Mouse (Mus musculus) forelimb bud, embryonic 11.5 days (tissue): ENCODE results near the gene Bricd5.
"Not testable (repeated sequence)": the region's sequence is repeated elsewhere in the genome, so short reads cannot be mapped to it uniquely, and the experiment has no call there.

Experiments
- DNase-seq: peaks from one replicate; pipeline ENCODE4 v3.0.0-alpha.2; 2012; ENCODE audit warnings: low read depth, low spot score

Bricd5 gene

DNA sequence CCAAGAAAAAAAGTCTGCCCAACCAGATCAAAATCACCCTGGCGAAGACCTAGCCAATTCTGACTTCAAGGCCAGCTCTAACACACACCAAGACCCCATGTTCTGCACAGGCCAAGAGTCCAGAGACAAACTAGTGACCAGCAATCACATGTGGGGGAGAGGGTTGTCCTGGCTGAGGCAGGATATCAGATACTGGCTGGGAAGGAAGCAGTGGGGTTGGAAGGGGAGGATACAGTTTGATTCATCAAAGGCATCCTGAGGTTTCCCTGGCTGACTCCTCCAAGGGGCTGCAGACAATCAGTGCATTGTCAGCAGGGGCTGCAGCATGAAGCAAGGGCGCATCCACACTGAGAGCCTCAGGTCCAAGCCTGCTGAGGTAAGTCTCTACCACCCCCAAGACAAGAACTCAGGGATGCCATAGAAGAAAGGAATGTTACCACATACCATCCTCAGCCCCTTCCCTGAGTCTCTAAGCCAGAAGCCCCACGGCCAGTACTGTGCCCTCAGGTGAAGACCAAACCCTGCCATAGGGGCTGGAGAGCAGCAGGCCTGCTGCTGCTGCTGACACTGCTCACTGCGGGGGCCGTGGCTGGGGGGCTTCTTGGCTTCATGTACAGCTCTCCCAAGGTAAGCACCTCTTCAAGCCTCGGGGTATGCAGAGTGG lies at the start of gene Bricd5:
Bricd5 (plus strand) TSS at position 273 of the 664 bp plus-strand sequence.
- no peak for DNase-seq

GRCm38 (mm10) chr17:24424489-24424888 lies 49.2 kb upstream of the Bricd5 start:
- no peak for DNase-seq

DNA sequence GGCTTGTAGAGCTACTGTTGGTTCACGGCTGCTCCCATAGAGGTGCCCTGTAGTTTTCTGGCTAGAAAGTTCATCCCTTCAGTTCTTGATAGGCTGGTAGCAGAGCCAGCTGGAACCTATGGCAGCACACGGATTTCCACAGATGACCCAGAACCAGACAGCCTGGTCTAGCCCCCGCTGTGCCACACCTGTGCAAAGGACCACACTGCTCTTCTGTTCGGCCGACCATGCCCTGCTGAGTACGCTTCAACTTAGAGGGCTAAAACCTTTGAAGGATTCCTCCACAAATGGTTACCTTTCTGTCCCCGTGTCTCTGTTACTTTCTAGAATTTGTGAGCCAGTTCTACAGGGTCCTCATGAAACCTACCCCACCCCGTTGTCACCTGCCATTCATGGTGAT lies 48.4 kb upstream of the Bricd5 start:
- not testable (repeated sequence) for DNase-seq

DNA sequence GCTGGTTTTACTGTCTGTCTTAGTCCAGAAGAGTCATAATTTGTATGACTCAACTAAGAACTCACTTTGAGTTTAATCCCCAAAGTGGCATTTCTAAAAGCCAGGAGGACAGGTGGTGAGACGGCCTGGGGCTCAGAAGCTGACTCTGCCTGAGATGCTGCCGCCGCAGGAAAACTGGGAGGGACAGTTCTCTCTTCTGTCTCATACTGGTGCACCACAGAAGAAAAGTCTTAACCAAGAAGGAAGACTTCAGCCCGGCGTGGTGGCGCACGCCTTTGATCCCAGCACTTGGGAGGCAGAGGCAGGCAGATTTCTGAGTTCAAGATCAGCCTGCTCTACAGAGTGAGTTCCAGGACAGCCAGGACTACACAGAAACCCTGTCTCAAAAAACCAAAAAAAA lies 47.8 kb upstream of the Bricd5 start:
- DNase-seq, result no peak

- DNase-seq, result peak; percentile 89
These were observed 47.1 kb upstream of the Bricd5 start, which contains the start of gene Eci1 for GRCm38 (mm10) chr17:24426471-24427169. TSS of gene Eci1 (plus strand) at chr17:24426641.

GRCm38 (mm10) chr17:24427170-24427557 lies 46.5 kb upstream of the Bricd5 start:
- peak; percentile 8 for DNase-seq

- no peak for DNase-seq
These were observed 44.3 kb upstream of the Bricd5 start for GRCm38 (mm10) chr17:24429201-24429983.

DNA sequence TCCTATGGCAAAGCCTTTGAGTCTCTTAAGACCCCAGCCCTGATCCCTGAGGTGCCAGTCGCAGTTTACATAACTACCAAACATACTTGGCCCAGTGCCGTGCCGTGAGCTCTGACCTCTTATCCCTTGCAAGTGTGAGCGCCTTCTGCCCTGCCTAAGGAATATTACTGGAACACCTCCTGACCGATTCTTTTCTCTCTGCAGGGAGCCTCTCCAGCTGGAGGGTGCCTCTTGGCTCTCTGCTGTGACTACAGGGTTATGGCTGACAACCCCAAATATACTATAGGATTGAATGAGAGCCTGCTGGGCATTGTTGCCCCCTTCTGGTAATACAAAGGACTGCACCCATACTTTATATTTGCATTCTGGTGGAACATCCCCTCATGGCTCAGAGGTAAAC lies 36.7 kb upstream of the Bricd5 start:
- peak; percentile 49 for DNase-seq

- DNase-seq, result no peak
These were observed 33.3 kb upstream of the Bricd5 start for GRCm38 (mm10) chr17:24440377-24440776.

DNA sequence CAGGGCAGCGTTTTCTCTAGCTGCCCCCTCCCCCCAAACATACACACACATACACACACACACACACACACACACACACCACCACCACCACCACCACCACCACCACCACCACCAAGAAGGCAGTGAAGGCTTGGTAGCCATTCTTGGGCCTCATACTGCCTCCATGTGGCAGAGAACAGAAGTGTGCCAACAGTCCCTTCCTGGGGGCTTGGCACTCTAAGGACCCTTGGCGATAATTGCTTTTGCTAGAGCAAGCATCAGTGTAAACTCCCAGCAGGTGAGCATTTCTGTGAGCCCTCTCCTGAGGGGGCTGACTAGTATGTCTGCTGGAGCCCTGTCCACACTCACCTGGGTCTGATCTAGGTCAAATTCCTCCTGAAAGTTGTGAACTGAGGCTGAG lies 32.5 kb upstream of the Bricd5 start:
- DNase-seq, result no peak

DNA sequence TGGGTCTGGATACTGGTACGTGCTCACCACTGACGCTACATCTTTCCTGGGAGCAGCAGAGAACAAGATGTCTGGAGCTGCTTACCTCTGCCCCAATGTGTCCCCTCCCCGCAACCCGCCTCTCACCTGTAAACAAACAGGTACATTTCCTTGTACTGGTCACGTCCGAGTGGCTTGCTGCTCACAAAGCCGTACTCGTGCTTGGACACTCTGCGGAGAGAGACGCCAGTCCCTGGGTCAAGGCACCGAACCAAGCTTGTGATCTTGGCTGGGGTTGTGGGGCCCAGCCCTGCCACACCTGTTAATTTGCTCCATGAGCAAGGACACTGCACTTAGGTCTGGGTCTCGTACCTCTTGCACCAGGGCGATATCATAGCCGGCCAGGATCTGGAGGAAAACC lies 31.6 kb upstream of the Bricd5 start:
- no peak for DNase-seq

DNA sequence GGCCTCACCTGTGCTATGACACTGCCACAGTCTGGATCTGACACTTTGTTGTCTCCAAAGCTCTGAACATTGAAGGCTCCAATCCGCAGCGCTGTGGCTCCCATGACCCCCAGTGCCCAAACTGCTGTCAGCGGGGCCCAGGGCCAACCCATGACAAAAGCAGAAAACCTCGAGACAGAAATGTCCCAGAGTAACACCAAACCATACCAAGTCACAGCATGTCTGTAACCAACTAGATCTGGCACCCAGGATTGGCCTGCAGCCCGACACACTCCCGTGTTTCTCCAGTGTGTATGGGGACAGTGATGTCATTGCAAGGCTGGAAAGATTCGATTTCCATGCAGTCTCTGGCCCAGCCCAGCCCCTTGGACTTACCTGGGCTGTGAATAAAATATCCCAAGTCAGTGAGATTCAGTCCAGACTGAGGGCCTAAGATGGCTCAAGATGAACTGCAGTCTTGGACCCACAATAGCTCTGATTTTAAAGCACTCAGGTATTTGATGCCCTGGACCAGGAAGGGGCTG lies 31.0 kb upstream of the Bricd5 start, which contains the start of gene Dnase1l2:
Dnase1l2 (minus strand) TSS at position 474 of the 524 bp plus-strand sequence.
- DNase-seq, result no peak

DNA sequence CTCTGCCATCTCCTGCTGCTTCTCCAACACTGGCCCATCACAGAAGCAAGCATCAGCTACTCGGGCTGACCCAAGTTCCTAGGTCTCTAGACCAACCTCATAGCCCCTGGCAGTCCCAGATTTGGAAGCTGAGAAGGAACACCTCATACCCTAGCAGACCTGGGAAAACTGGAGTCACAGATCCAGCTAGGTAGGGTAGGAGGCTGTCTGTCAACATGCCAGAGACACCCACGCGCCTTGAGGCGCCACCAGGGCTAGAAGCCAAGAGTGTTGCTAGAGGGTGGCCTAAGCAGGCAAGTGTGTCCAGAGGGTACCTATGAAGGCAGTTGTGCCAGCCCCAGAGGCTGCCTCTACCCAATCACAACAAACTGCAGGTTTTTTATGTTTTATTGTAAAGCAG lies 30.3 kb upstream of the Bricd5 start:
- no peak for DNase-seq

DNA sequence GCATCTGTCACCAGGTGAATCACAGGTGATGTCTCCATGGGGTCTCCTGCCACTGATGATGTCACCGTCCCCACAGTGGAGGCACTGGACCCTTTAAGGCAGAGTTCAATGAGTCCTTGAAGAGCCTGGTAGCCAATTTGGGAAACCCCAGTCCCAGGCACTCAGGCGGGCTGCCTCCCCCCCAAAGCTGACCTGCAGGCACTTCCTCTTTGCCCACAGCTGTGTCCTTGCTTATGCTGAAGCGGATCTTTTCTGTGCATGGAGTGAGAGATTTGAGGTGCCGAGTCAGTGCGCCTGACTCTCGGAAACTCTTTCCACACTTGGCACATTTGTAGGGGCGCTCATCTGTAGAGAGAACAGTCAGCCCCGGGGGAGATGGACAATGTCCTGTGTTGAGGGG lies 27.1 kb upstream of the Bricd5 start:
- no peak for DNase-seq

GRCm38 (mm10) chr17:24449507-24449906 lies 24.2 kb upstream of the Bricd5 start:
- DNase-seq, result no peak

DNA sequence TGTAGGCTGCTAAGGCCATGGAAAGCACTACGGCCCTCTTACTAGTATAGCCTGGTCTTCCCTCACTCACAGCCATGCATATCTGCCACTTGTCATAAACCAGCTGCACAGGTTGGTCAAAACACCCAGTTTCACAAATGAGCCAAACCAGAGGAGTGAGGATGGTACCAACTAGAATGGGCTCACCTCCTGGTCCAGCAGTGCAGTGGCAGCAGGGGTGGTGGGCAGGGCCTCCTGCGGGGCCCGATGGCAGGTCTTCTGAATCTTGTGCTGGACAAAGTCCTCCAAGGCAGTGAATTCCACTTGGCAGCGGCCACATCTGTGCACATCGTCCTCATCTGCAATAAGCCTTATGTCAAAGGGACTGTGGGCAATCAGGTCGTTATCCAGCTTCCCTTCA lies 22.5 kb upstream of the Bricd5 start:
- DNase-seq, result no peak

DNA sequence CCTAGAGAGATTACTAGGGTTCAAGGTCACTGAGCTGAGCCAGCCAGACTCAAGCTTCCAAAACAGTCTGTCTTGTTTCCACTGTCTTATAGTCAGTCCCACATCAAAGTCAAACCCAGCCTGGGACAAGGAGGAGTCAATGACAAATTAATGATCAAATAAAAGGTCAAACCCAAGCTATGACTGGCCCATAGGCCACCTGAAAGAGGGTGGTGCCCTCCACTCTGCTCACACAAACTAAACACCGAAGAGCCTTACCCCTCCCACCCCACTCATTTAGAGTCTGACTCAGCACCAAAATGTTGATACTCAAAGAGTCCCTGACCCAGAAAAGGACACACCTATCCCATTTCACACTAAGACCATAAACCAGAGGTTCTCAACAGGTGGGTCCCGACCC lies 20.3 kb upstream of the Bricd5 start:
- no peak for DNase-seq

GRCm38 (mm10) chr17:24454218-24454755 lies 19.4 kb upstream of the Bricd5 start:
- DNase-seq, result no peak

DNA sequence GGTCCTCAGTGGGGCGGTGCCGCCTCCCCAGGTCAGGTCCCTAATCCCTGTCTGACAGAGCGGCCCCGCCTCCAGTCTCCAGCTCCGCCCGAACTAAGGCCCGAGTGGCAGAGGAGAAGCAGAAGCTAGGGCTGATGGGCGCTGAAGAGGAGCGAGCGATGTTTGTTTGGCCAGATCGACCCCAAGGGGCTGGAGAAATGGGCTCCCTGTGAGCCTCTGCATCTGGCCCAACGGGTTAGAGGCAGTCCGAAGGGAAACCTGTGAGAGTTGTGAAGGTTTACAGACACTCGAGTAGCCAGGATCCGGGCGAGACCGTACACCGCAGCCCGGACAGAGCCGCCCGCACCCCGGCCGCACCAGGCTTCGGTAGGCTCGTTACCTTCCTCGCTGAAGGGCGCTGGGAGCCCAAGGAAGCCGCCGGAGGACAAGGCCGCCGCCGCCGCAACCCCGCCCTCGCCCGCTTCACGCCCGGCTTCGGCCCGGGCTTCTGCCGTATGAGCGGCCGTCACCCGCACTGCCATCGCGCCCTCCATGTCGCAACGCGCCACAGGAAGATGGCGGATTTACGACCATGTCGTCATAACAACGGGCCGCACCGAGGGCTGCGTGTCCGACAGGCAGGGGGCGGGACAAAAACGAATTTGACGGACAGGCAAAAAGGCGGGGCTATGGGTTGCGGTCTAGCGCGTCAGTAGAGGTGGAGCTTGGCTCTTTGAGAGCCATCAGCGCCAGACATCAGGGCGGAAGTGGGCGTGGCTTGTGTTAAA lies 18.7 kb upstream of the Bricd5 start:
- DNase-seq, result peak; percentile 99

GRCm38 (mm10) chr17:24455523-24456206 lies 18.0 kb upstream of the Bricd5 start:
- not testable (repeated sequence) for DNase-seq

DNA sequence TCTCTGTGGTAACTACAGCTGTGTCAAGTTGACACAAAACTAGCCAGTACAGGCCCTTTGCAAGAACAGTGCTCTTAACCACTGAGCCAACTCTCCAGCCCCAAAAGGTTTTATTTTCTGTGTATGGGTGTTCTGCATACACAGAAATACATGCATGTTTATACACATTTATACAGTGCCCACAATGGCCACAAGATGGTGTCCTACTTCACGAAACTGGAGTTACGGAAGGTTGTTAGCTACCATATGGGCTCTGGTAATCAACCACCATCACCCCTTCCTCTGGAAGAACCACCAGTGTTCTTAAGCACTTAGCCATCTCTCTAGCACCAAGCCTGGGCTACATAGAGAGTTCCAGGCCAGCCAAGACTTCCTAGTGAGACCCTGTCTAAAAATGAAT lies 12.1 kb upstream of the Bricd5 start:
- DNase-seq, result peak; percentile 56
